Mouse (Mus musculus): ENCODE measurements around the gene Tmem259. TPM values are rescaled to one million over a fixed set of nuclear protein-coding genes. Genes with fewer than 3 reads are reported as not detected.

Gene Tmem259
- total and polyA plus RNA-seq, 3 experiments, result 62.0 to 150 TPM; not detected in 1

DNA sequence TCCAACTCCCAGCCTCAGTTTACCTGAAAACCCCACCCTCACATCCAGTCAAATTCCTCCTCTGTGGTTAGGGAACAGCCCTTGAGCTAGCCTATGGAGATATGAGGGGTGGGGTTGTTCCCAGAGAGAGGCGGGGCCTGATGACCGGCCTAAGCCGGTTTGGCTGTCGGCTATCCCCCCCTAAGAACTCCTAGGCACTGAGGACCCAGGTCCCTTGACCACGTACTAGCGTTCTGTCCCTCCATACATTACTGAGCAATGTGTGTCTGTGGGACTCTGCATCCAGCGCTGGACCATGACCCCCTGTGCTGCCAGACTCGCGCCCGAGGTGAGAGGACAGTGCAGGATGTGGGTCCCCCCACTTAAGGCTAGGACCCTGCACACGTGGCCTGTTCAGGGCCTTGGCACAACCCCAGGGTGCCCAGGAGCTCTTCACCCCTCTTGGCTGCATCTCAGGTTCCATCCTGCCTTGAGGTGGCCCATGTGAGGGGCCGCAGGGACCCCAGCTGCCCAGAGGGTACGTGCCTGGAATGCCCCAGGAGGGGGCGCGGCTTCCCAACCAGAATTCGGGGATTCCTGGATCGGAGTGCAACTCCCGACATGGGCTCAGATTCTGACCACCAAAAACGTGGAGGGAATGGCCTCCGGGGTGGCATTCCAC lies 35.5 kb upstream of the Tmem259 start:
- H3K4me3 ChIP-seq (ENCODE audit: control insufficient read depth in 1 of 2, insufficient read depth in 1 of 2, low read depth in 2 of 2, low read length in 2 of 2), result no peak overlapping the region
- no peak overlapping the region; the same call in 1 of the 2 replicates for H3K27ac ChIP-seq (ENCODE audit: control insufficient read depth, low read depth, low read length)
- no peaks in the 10 kb centered on the region for H3K27me3 ChIP-seq (ENCODE audit: control insufficient read depth in 1 of 2, insufficient read depth in 2 of 2, low read length in 2 of 2)
- H3K79me2 ChIP-seq (ENCODE audit: control insufficient read depth, insufficient read depth, low read length, poor library complexity), result peaks cover 12% of the 10 kb centered on the region
- TF ChIP-seq MAZ (IDR thresholded peaks at IDR 0.05; ENCODE audit: low read depth, low read length) (no peak), ZNF384 (IDR thresholded peaks at IDR 0.05; ENCODE audit: low read depth, low read length) (no peak), POLR2AphosphoS5 (IDR thresholded peaks at IDR 0.05; ENCODE audit: borderline replicate concordance, low read depth, low read length) (no peak), GATA1 (IDR thresholded peaks at IDR 0.05; ENCODE audit: low read depth, low read length) (no peak), MEF2A (IDR thresholded peaks at IDR 0.05; ENCODE audit: extremely low read depth, insufficient replicate concordance, low read depth, low read length, poor library complexity, severe bottlenecking) (no peak)
- DNase-seq (ENCODE audit: low read depth, low spot score), result no peak
- no peak overlapping the region for H3K9ac ChIP-seq (ENCODE audit: control insufficient read depth, low read depth, low read length, poor library complexity, severe bottlenecking)
- no peaks in the 10 kb centered on the region for H3K9me3 ChIP-seq (replicated peaks; ENCODE audit: insufficient read depth, low read length)
- peaks cover 12 to 30% of the 10 kb centered on the region in 2 experiments for H3K4me1 ChIP-seq (ENCODE audit: control insufficient read depth in 1 of 2, insufficient read depth in 2 of 2, low read length in 2 of 2)
- peaks cover 2 to 24% of the 10 kb centered on the region in 2 experiments; a peak in 3 of 4 replicates for H3K36me3 ChIP-seq (ENCODE audit: control insufficient read depth in 1 of 2, insufficient read depth in 2 of 2, low read length in 2 of 2)

- H3K9ac ChIP-seq (ENCODE audit: control insufficient read depth, low read depth, low read length, poor library complexity, severe bottlenecking), result peak overlapping the region; percentile 29
- H3K4me3 ChIP-seq (ENCODE audit: control insufficient read depth in 1 of 2, insufficient read depth in 1 of 2, low read depth in 2 of 2, low read length in 2 of 2), result peak overlapping the region; percentile 16 to 55; a peak in 3 of 4 replicates
- H3K27me3 ChIP-seq (ENCODE audit: control insufficient read depth in 1 of 2, insufficient read depth in 2 of 2, low read length in 2 of 2), result no peaks in the 10 kb centered on the region
- H3K9me3 ChIP-seq (replicated peaks; ENCODE audit: insufficient read depth, low read length), result no peaks in the 10 kb centered on the region
- peaks cover 12% of the 10 kb centered on the region for H3K79me2 ChIP-seq (ENCODE audit: control insufficient read depth, insufficient read depth, low read length, poor library complexity)
- TF ChIP-seq MXI1 (IDR thresholded peaks at IDR 0.05; ENCODE audit: low read depth, low read length) (peak; percentile 46; the same call in 1 of the 2 replicates), ZC3H11A (IDR thresholded peaks at IDR 0.05; ENCODE audit: low read depth, low read length) (no peak), NRF1 (IDR thresholded peaks at IDR 0.05; ENCODE audit: insufficient read depth, low read depth, low read length, poor library complexity, severe bottlenecking) (peak; percentile 50; the same call in 1 of the 2 replicates), POLR2A (IDR thresholded peaks at IDR 0.05; ENCODE audit: control insufficient read depth in 1 of 2, insufficient read depth in 1 of 2, low read depth in 1 of 2, low read length in 2 of 2, poor library complexity in 1 of 2) (peak in 1 of 2 experiments; percentile 18; a peak in 1 of 4 replicates), EP300 (IDR thresholded peaks at IDR 0.05; ENCODE audit: low read depth in 1 of 2, low read length in 2 of 2) (peak in 1 of 2 experiments; percentile 14; a peak in 1 of 4 replicates), SMC3 (IDR thresholded peaks at IDR 0.05; ENCODE audit: low read depth, low read length) (no peak)
- DNase-seq (ENCODE audit: low read depth, low spot score), result peak; percentile 64
- H3K4me1 ChIP-seq (ENCODE audit: control insufficient read depth in 1 of 2, insufficient read depth in 2 of 2, low read length in 2 of 2), result peaks cover 12 to 23% of the 10 kb centered on the region in 2 experiments
- peaks cover 2 to 18% of the 10 kb centered on the region in 2 experiments; a peak in 3 of 4 replicates for H3K36me3 ChIP-seq (ENCODE audit: control insufficient read depth in 1 of 2, insufficient read depth in 2 of 2, low read length in 2 of 2)
- peak overlapping the region; percentile 60 for H3K27ac ChIP-seq (ENCODE audit: control insufficient read depth, low read depth, low read length)
Observed at GRCm38 (mm10) chr10:80018739-80019297, 34.7 kb upstream of the Tmem259 start.

GRCm38 (mm10) chr10:80017771-80018170 lies 33.6 kb upstream of the Tmem259 start:
- Histone ChIP-seq H3K4me3 (ENCODE audit: control insufficient read depth in 1 of 2, insufficient read depth in 1 of 2, low read depth in 2 of 2, low read length in 2 of 2) (peak overlapping the region; percentile 9 to 98), H3K4me1 (ENCODE audit: control insufficient read depth in 1 of 2, insufficient read depth in 2 of 2, low read length in 2 of 2) (peaks cover 10 to 19% of the 10 kb centered on the region in 2 experiments), H3K79me2 (ENCODE audit: control insufficient read depth, insufficient read depth, low read length, poor library complexity) (peaks cover 12% of the 10 kb centered on the region), H3K27ac (ENCODE audit: control insufficient read depth, low read depth, low read length) (peak overlapping the region; percentile 35), H3K36me3 (ENCODE audit: control insufficient read depth in 1 of 2, insufficient read depth in 2 of 2, low read length in 2 of 2) (peaks cover 0 to 11% of the 10 kb centered on the region in 2 experiments; a peak in 3 of 4 replicates), H3K9me3 (replicated peaks; ENCODE audit: insufficient read depth, low read length) (no peaks in the 10 kb centered on the region), H3K27me3 (ENCODE audit: control insufficient read depth in 1 of 2, insufficient read depth in 2 of 2, low read length in 2 of 2) (no peaks in the 10 kb centered on the region), H3K9ac (ENCODE audit: control insufficient read depth, low read depth, low read length, poor library complexity, severe bottlenecking) (peak overlapping the region; percentile 26)
- DNase-seq (ENCODE audit: low read depth, low spot score), result no peak
- TF ChIP-seq ZKSCAN1 (IDR thresholded peaks at IDR 0.05; ENCODE audit: low read depth, low read length) (no peak), RAD21 (IDR thresholded peaks at IDR 0.05; ENCODE audit: low read depth, low read length) (no peak), GATA1 (IDR thresholded peaks at IDR 0.05; ENCODE audit: low read depth, low read length) (no peak)
